Mouse (Mus musculus): ENCODE results near the gene Zfp219. TPM values are rescaled to one million over a fixed set of nuclear protein-coding genes. Genes with fewer than 3 reads are reported as not detected.
A peak's percentile ranks its signal among the peaks of the same experiment; 100 is the strongest.
"Not testable (repeated sequence)": the region's sequence is repeated elsewhere in the genome, so short reads cannot be mapped to it uniquely, and the experiment has no call there.

Zfp219 gene
- polyA plus RNA-seq (2014; fragmentation: Nextera tagmentation; extraction: Ambion mirVana) = 105 and 116 TPM in 2 replicates

GRCm38 (mm10) chr14:52020486-52021137 lies at the start of gene Zfp219:
Zfp219 (minus strand) TSS chr14:52020733.
- Histone ChIP-seq H3K4me2 (ENCODE audit: low read depth, low read length, severe bottlenecking) (peak within 1 kb of the TSS; percentile 83), H3K36me3 (ENCODE audit: control insufficient read depth, insufficient read depth, low read length) (no peaks in the 10 kb centered on the region), H3K27ac (ENCODE audit: low read depth, low read length) (peak within 1 kb of the TSS; percentile 99), H3K9me3 (ENCODE audit: control insufficient read depth, low read length) (no peaks in the 10 kb centered on the region), H3K27me3 (ENCODE audit: control insufficient read depth, insufficient read depth, low read length) (no peaks in the 10 kb centered on the region), H3K4me3 (ENCODE audit: low read depth, low read length) (peak within 1 kb of the TSS; percentile 48), H3K9ac (ENCODE audit: low read length) (peak within 1 kb of the TSS; percentile 92), H3K4me1 (replicated peaks; ENCODE audit: control insufficient read depth, insufficient read depth, low read length) (peaks cover 30% of the 10 kb centered on the region)
- peak; percentile 43 for ATAC-seq (replicated peaks; ENCODE audit: low FRiP score)
- DNase-seq (ENCODE audit: low spot score) = peak; percentile 84
- 6% methylated on average over 15 of the region's 15 CpGs for WGBS

GRCm38 (mm10) chr14:52066135-52066534 lies 45.6 kb upstream of the Zfp219 start:
- H3K36me3 ChIP-seq (ENCODE audit: control insufficient read depth, insufficient read depth, low read length) = no peaks in the 10 kb centered on the region
- no peaks in the 10 kb centered on the region for H3K9me3 ChIP-seq (ENCODE audit: control insufficient read depth, low read length)
- no peak overlapping the region for H3K4me3 ChIP-seq (ENCODE audit: low read depth, low read length)
- no peak overlapping the region for H3K27ac ChIP-seq (ENCODE audit: low read depth, low read length)
- 69% methylated on average over 4 of the region's 4 CpGs for WGBS
- DNase-seq (ENCODE audit: low spot score) = no peak
- H3K9ac ChIP-seq (ENCODE audit: low read length) = no peak overlapping the region
- ATAC-seq (replicated peaks; ENCODE audit: low FRiP score) = no peak
- H3K4me1 ChIP-seq (replicated peaks; ENCODE audit: control insufficient read depth, insufficient read depth, low read length) = no peaks in the 10 kb centered on the region
- H3K27me3 ChIP-seq (ENCODE audit: control insufficient read depth, insufficient read depth, low read length) = no peaks in the 10 kb centered on the region
- H3K4me2 ChIP-seq (ENCODE audit: low read depth, low read length, severe bottlenecking) = no peak overlapping the region

DNA sequence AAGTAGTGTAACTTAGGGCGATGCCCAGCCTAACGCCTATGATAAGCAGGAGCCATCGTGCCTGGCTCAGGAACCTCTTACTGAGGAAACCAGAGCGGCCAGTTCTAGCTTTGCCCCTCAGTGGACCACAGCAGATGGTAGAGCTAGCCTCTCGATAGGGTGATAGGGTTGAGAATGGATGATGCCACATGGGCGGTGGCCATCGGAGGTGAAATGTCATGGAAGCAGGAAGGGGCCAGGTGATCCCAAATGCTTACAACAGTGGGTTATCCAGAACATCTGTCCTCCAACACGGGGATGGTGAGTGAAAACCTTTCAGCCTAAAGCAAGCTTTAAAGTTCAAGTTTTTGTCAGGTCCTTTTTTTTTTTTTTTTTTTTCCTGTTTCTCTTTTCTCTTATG lies 41.3 kb upstream of the Zfp219 start:
- DNase-seq (ENCODE audit: low spot score) (no peak), ATAC-seq (replicated peaks; ENCODE audit: low FRiP score) (no peak)
- Histone ChIP-seq H3K4me3 (ENCODE audit: low read depth, low read length) (no peak overlapping the region), H3K4me2 (ENCODE audit: low read depth, low read length, severe bottlenecking) (no peak overlapping the region), H3K27me3 (ENCODE audit: control insufficient read depth, insufficient read depth, low read length) (no peaks in the 10 kb centered on the region), H3K36me3 (ENCODE audit: control insufficient read depth, insufficient read depth, low read length) (no peaks in the 10 kb centered on the region), H3K4me1 (replicated peaks; ENCODE audit: control insufficient read depth, insufficient read depth, low read length) (no peaks in the 10 kb centered on the region), H3K27ac (ENCODE audit: low read depth, low read length) (no peak overlapping the region), H3K9me3 (ENCODE audit: control insufficient read depth, low read length) (no peaks in the 10 kb centered on the region), H3K9ac (ENCODE audit: low read length) (no peak overlapping the region)
- 90% methylated on average over 8 of the region's 8 CpGs for WGBS

DNA sequence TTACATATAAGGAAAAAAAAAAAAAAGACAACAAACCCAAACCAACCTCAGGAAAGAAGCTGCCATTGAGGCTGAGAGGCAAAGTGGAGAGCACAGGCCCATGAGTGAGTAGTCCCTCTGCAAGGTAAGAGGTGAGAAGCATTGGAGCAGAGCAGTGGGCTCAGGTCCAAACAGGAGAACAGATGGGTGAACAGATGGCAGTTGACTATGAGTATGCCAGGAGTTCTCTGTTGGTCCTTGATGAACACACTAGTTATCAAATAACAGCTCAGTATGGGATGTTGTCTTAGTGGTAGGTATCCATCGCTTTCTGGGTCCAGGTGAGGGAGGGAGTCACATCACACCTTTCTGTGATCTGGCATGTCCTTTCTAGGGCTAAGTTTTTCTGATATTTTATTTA lies 40.3 kb upstream of the Zfp219 start:
- Histone ChIP-seq H3K36me3 (ENCODE audit: control insufficient read depth, insufficient read depth, low read length) (no peaks in the 10 kb centered on the region), H3K4me3 (ENCODE audit: low read depth, low read length) (no peak overlapping the region), H3K27me3 (ENCODE audit: control insufficient read depth, insufficient read depth, low read length) (no peaks in the 10 kb centered on the region), H3K9me3 (ENCODE audit: control insufficient read depth, low read length) (no peaks in the 10 kb centered on the region), H3K4me1 (replicated peaks; ENCODE audit: control insufficient read depth, insufficient read depth, low read length) (no peaks in the 10 kb centered on the region), H3K27ac (ENCODE audit: low read depth, low read length) (no peak overlapping the region), H3K4me2 (ENCODE audit: low read depth, low read length, severe bottlenecking) (no peak overlapping the region), H3K9ac (ENCODE audit: low read length) (no peak overlapping the region)
- DNase-seq (ENCODE audit: low spot score) (no peak), ATAC-seq (replicated peaks; ENCODE audit: low FRiP score) (no peak)
- 86% methylated on average over 1 of the region's 1 CpGs for WGBS

- WGBS = 71% methylated on average over 4 of the region's 4 CpGs
- no peak overlapping the region for H3K4me3 ChIP-seq (ENCODE audit: low read depth, low read length)
- ATAC-seq (replicated peaks; ENCODE audit: low FRiP score) = no peak
- no peak for DNase-seq (ENCODE audit: low spot score)
- H3K27me3 ChIP-seq (ENCODE audit: control insufficient read depth, insufficient read depth, low read length) = no peaks in the 10 kb centered on the region
- no peak overlapping the region for H3K9ac ChIP-seq (ENCODE audit: low read length)
- H3K27ac ChIP-seq (ENCODE audit: low read depth, low read length) = no peak overlapping the region
- H3K4me2 ChIP-seq (ENCODE audit: low read depth, low read length, severe bottlenecking) = no peak overlapping the region
- H3K36me3 ChIP-seq (ENCODE audit: control insufficient read depth, insufficient read depth, low read length) = no peaks in the 10 kb centered on the region
- no peaks in the 10 kb centered on the region for H3K4me1 ChIP-seq (replicated peaks; ENCODE audit: control insufficient read depth, insufficient read depth, low read length)
- H3K9me3 ChIP-seq (ENCODE audit: control insufficient read depth, low read length) = no peaks in the 10 kb centered on the region
Observed at GRCm38 (mm10) chr14:52059982-52060381, 39.4 kb upstream of the Zfp219 start.

DNA sequence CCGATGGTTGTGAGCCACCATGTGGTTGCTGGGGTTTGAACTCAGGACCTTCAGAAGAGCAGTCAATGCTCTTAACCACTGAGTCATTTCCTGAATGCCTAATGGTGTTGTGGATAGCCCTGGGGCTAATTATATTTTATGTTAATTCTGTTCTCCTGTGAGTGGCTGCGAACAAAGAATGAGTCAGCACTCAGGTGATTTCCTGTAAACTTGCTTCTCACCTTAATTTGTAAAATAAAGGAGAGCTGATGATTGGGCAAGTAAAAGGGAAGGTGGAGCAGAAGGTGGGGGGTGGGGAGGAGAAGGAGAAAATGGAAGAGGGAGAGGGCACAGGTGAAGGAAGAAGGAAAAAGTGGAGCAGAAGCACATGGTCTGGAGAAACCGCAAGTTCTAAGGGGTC lies 32.2 kb upstream of the Zfp219 start:
- 89% methylated on average over 3 of the region's 3 CpGs for WGBS
- not testable (repeated sequence) for H3K4me3 ChIP-seq (ENCODE audit: low read depth, low read length); H3K4me2 ChIP-seq (ENCODE audit: low read depth, low read length, severe bottlenecking); H3K9me3 ChIP-seq (ENCODE audit: control insufficient read depth, low read length); H3K4me1 ChIP-seq (replicated peaks; ENCODE audit: control insufficient read depth, insufficient read depth, low read length); ATAC-seq (replicated peaks; ENCODE audit: low FRiP score); H3K36me3 ChIP-seq (ENCODE audit: control insufficient read depth, insufficient read depth, low read length); H3K27ac ChIP-seq (ENCODE audit: low read depth, low read length); DNase-seq (ENCODE audit: low spot score); H3K27me3 ChIP-seq (ENCODE audit: control insufficient read depth, insufficient read depth, low read length); H3K9ac ChIP-seq (ENCODE audit: low read length)

DNA sequence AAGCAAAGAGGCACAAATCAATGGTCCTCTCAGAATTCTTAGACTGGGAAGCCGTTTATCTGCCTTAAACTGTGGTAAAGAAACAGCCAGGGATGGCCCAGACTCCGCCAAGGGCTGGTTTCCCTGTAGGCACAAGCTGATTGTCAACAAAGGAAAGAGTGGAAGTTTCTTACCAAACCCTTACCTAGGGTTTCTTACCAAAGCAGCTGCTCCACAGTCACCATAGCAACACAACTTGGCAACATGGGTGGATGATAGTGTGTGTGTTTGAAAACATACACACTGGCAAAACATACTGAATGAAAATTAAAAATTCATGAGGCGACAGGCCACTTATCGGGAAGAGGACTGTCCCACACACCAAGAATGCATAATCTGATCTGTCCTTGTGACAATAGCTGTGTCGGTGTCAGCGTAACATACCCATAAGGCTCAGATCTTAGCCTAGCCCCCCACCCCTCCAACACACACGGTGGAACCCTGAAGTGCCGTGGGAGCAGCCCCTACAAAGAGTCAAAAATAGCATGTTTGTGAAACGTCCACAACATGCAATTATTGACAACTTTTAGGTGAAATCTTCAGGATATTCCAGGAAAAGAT lies 25.5 kb upstream of the Zfp219 start:
- Histone ChIP-seq H3K4me2 (ENCODE audit: low read depth, low read length, severe bottlenecking) (no peak overlapping the region), H3K4me3 (ENCODE audit: low read depth, low read length) (no peak overlapping the region), H3K36me3 (ENCODE audit: control insufficient read depth, insufficient read depth, low read length) (no peaks in the 10 kb centered on the region), H3K9me3 (ENCODE audit: control insufficient read depth, low read length) (no peaks in the 10 kb centered on the region), H3K4me1 (replicated peaks; ENCODE audit: control insufficient read depth, insufficient read depth, low read length) (no peaks in the 10 kb centered on the region), H3K27ac (ENCODE audit: low read depth, low read length) (no peak overlapping the region), H3K9ac (ENCODE audit: low read length) (no peak overlapping the region), H3K27me3 (ENCODE audit: control insufficient read depth, insufficient read depth, low read length) (no peaks in the 10 kb centered on the region)
- 75% methylated on average over 9 of the region's 9 CpGs for WGBS
- no peak for DNase-seq (ENCODE audit: low spot score)
- no peak for ATAC-seq (replicated peaks; ENCODE audit: low FRiP score)

- Histone ChIP-seq H3K4me2 (ENCODE audit: low read depth, low read length, severe bottlenecking) (no peak overlapping the region), H3K9ac (ENCODE audit: low read length) (no peak overlapping the region), H3K9me3 (ENCODE audit: control insufficient read depth, low read length) (no peaks in the 10 kb centered on the region), H3K4me3 (ENCODE audit: low read depth, low read length) (no peak overlapping the region), H3K36me3 (ENCODE audit: control insufficient read depth, insufficient read depth, low read length) (no peaks in the 10 kb centered on the region), H3K27ac (ENCODE audit: low read depth, low read length) (no peak overlapping the region), H3K27me3 (ENCODE audit: control insufficient read depth, insufficient read depth, low read length) (no peaks in the 10 kb centered on the region), H3K4me1 (replicated peaks; ENCODE audit: control insufficient read depth, insufficient read depth, low read length) (no peaks in the 10 kb centered on the region)
- WGBS = 13% methylated on average over 8 of the region's 8 CpGs
- ATAC-seq (replicated peaks; ENCODE audit: low FRiP score) (0 out of 2 replicates have a peak, but pooled peaks have one; percentile 60), DNase-seq (ENCODE audit: low spot score) (peak; percentile 61)
Observed at GRCm38 (mm10) chr14:52044901-52045678, 24.6 kb upstream of the Zfp219 start.
